Mouse (Mus musculus) hindbrain, embryonic 10.5 days (tissue): ENCODE data around the gene Ist1. TPM values are rescaled to one million over a fixed set of nuclear protein-coding genes. Genes with fewer than 3 reads are reported as not detected.

Experiments used
- polyA plus RNA-seq: library from polyadenylated mRNA; unstranded; fragments of >200 nt; fragmentation: Nextera tagmentation; extraction: Ambion mirVana; gene quantifications from 2 replicates; pipeline ENCODE4 v1.2.1, GENCODE M21; 2016

Gene Ist1
- polyA plus RNA-seq, 1 experiment from 2014 or later = 156 TPM

Other genes with a start within 250 kb of the Ist1 start
- 1.2 and 1.5 TPM in 2 replicates for gene Pmfbp1, start 199.2 kb downstream of the Ist1 start, polyA plus RNA-seq
- 28.0 and 34.7 TPM in 2 replicates for gene Dhx38, start 127.4 kb downstream of the Ist1 start, polyA plus RNA-seq
- gene Txnl4b, start 127.4 kb downstream of the Ist1 start, polyA plus RNA-seq = 29.0 and 30.5 TPM in 2 replicates
- gene Hp, start 114.1 kb downstream of the Ist1 start, polyA plus RNA-seq = 0.93 and 1.2 TPM in 2 replicates
- 47.6 and 50.6 TPM in 2 replicates for gene Dhodh, start 84.6 kb downstream of the Ist1 start, polyA plus RNA-seq
- 0.21 and 0.24 TPM in 2 replicates for gene Pkd1l3, start 78.7 kb downstream of the Ist1 start, polyA plus RNA-seq
- gene Zfp821, start 12.3 kb upstream of the Ist1 start, polyA plus RNA-seq = 39.3 and 50.3 TPM in 2 replicates
- gene Atxn1l, start 44.5 kb upstream of the Ist1 start, polyA plus RNA-seq = 6.2 and 7.4 TPM in 2 replicates
- 44.8 and 45.3 TPM in 2 replicates for gene Ap1g1, start 85.3 kb upstream of the Ist1 start, polyA plus RNA-seq
- 2.0 and 2.7 TPM in 2 replicates for gene Phlpp2, start 175.3 kb upstream of the Ist1 start, polyA plus RNA-seq